Mouse (Mus musculus): ENCODE measurements around the gene Fez2. TPM values are rescaled to one million over a fixed set of nuclear protein-coding genes. Genes with fewer than 3 reads are reported as not detected.

Gene Fez2
- total RNA-seq, 2 experiments from 2014 or later = 76.5 to 91.8 TPM

DNA sequence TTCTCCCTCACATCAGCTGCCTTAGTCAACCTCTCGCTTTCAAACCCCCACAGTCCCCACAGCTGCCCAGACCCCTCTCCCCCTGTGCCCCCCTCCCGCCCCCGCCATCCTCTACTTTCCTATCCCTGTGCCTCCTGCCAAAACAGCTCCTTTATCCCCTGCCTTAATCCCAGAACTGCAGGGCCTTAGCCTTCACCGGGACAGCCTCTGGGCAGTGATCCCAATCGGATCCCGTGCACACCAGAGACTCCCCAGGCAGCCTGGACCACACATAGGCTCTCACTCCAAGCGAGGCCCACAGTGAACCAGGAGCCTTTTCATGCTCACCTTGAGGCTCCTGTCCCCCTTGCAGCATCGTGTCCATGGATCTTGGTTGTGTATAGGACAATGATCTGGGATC lies 49.5 kb downstream of the Fez2 start:
- DNase-seq = no peak

DNA sequence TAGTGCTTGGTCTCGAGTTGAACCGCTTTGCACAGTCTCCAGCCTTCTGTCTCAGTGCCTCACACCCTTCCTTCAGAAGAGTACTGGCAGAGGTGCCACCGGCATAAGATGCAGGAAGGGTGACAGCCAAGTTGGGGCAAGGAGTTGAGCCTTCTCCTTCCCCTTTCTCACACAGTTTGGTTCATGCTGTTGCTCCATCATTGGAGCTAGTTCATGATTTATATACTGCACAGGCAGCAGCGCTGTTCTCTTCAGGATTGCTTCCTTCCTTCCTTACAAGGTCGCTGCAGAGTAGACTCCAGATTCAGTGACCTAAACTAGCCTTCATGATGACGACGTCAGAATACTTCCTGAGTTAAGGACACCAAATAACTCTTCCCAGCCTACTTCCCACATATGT lies 51.9 kb downstream of the Fez2 start:
- DNase-seq = no peak

GRCm38 (mm10) chr17:78364555-78365302 lies 53.2 kb downstream of the Fez2 start:
- no peak for DNase-seq

DNA sequence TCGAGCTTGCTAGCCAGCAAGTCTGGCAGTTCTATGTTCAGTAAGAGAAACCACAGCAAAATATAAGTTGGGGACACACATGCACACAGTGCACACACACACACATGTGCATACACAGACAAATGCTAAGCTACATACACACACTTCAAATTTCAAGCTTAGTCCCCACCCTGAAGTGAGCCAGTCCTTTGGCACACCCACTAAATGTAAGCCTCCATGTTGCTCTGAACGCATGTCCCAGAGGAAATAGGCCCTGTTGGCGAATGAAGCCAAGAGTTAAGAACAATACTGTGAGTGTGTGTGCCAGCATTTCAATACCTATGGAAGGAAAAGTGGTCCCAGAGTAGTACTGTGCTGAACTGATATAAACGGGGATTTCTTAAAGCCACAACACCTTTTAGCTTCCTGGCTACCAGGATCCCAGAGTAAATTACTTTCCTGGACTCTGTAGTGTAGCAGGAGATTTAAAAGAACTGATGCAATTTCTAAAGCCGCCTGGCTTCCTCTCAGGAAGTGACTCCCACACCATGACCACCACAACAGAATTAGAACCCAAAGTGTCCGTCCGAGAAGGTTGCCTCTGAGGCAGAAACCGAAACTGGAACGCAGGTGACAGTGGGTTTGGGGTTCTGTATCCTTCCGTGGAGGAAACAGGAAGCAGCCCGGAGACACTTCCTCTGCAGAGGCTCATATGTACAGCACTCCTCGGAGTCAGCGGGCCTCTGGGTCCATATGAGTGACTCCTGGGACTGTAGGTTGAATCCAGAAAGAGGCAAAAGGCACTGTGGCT lies 55.8 kb downstream of the Fez2 start:
- peak; percentile 66 to 86 for DNase-seq

DNA sequence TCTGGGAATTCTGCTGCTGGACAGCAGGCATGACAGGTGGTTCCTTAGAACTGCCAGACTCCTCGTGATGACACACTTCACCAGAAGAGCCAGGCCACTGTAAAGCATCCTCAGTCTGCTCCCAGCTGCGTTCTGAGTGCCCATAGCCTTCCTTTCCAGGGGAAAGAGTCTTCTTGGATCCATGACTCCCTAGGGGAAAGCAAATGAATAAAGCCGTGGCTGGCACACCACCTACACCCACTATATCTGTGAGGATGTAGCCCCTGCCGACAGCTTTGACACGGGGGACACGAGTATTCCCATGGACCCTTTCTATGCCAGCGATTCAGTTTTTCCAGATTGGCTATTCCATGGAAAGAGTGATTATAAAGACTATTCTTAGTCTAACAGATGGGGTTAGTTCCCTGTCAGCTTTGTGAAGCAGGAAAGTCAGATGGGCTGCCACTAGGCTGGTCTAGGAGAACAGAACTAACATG lies 59.7 kb downstream of the Fez2 start:
- DNase-seq = no peak

GRCm38 (mm10) chr17:78357753-78358152 lies 60.2 kb downstream of the Fez2 start:
- no peak for DNase-seq

- DNase-seq = no peak
These were observed 62.3 kb downstream of the Fez2 start for GRCm38 (mm10) chr17:78355611-78356010.

DNA sequence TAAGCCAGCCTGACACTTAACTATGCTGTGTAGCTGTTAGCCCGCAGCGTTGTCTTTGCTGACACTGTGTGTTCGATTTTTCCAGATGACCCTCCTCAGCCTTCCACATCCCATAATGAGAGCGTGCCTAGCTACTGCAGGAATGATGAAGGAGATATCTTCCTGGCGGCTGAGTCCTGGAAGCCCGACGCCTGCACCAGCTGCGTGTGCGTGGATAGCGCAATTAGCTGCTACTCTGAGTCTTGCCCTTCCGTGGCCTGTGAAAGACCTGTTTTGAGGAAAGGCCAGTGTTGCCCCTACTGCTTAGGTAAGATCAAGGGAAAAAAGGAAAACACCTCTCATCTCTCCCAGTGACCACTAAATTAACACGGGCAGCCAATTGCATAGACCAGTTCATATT lies 63.1 kb downstream of the Fez2 start:
- no peak for DNase-seq

DNA sequence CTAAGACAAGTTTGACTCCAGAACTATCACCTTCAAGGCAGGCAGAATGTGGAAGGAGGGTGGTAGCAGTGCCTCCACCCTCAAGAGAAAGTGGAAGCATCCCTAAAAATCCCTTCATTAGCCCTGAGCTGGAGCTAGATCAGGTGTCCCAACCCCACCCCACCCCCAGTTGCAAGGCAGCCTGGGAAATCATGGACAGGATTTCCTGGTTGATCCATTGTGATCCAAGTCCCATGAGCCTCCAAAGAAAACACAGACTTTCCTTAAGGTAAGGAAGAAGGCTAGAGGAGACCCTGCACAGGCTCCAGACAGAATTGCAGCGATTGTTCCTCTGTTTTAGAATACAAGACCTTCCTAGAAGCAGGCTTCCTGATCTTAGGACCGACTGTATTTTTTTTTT lies 63.5 kb downstream of the Fez2 start:
- peak in 1 of 2 experiments; percentile 48 for DNase-seq

DNA sequence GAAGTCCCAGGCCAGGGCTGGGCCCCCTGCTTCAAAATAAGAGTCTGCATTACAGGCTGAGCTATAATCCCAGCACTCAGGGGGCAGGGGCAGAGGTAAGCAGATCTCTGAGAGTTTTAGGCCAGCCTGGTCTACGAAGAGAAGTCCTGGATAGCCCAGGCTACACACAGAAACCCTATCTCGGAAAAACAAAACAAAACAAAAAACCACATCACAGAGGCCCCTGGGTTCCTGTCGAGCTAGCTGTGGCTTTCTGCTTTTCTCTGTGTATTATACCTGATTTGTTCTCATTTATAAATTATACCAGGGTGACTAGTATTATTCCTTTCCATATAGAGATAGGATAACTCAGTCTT lies 65.5 kb downstream of the Fez2 start:
- no peak for DNase-seq

DNA sequence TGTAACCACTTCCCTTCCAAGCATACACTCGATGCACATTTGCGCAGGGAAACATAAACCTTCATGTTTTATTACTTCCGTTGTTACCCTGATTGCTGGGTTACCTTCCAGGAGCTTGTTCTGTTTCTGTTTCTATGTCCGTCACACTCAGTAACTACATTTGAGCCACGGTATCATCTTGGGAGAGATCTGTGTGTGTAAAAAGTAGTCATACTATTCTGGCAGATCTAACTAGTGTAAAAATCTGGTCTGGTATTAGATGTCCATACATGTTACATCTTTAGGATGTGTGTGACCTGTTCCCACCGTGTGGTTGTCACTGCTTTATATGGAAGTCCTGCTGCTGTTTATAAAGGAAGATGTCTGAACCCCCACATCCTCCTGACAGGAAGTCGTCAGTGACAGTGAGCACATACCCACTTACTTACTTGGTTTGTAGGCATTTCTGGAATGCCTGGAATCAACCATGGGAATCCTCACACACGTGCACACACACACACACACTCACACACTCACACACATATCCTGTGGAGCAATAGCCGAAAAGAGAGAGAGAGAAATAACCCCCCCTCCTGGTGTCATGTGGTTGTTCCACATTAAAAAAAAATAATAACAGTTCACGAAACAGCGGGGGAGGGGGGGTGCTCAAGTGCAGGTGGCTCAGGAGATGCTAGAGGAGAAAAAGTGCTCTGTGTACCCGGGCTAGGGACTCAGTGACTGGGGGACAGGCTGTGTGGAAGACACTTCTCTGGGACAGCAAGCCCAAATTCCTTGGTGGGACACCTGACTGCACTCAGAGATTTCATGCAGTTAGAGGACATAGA lies 66.1 kb downstream of the Fez2 start:
- no peak for DNase-seq

DNA sequence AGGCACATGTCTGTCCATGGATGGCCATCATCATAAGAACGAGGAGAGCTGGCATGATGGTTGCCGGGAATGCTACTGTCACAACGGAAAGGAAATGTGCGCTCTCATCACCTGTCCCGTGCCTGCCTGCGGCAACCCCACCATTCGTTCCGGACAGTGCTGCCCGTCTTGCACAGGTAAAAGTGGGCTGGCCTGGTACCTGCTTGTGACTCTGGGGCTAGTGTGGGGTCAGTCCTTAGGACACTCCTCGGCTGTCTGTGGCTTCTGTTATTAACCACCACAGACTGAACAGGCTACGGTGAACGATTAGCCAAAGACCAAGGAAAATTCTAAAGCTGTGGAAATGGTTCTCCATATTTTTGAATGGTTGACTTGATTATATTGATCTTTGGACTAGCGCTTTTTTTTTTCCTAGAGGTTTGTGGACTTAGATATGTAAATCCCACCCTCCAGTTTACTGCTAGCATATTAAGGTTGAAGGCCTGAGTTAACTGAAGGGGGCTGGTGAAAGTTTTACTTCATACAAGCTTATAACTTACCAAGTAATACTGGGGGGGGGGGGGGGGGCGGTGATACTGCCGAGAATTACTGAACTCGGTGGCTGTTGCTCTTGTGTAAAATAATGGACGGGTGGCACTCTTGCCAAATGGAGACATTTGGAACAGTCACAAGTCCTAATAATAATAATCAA lies 70.7 kb downstream of the Fez2 start:
- DNase-seq = no peak

GRCm38 (mm10) chr17:78343688-78344087 lies 74.3 kb downstream of the Fez2 start:
- DNase-seq = no peak

GRCm38 (mm10) chr17:78335250-78335649 lies 82.7 kb downstream of the Fez2 start:
- DNase-seq = no peak

- no peak for DNase-seq
These were observed 84.7 kb downstream of the Fez2 start for GRCm38 (mm10) chr17:78333275-78333674.

GRCm38 (mm10) chr17:78331438-78331837 lies 86.5 kb downstream of the Fez2 start:
- DNase-seq = no peak

GRCm38 (mm10) chr17:78328287-78328686 lies 89.7 kb downstream of the Fez2 start:
- DNase-seq = no peak

- no peak for DNase-seq
These were observed 90.8 kb downstream of the Fez2 start for GRCm38 (mm10) chr17:78327187-78327586.

DNA sequence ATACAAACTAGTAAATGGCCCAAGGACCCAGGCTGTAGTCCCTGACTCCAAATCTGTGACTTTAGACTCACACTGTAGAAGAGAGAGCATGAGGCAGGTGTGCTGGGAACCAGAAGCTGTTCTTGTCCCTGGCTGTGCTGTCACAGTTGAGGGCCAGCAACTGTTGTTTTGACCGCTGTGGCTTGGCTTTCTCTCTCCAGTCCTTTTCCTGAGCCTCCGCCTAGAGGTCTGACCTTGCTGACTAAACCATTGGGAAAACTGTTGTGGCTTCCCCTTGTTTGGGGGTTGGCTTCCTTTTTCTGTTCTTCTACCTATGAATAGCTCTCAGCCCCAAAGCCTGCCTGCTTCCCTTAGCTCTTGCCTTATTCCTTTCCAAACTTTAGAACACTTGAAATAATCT lies 91.6 kb downstream of the Fez2 start:
- DNase-seq = peak; percentile 36 to 63

GRCm38 (mm10) chr17:78325761-78326332 lies 92.1 kb downstream of the Fez2 start:
- no peak for DNase-seq

All from heart, adult 18-20 months (tissue).